Mouse (Mus musculus) bone marrow, adult 2 months (tissue): Measurements from ENCODE around the gene C2cd5. TPM values are rescaled to one million over a fixed set of nuclear protein-coding genes. Genes with fewer than 3 reads are reported as not detected.

Experiments
- H3K27ac ChIP-seq: fragments of 200-500 bp; 2 replicates; pipeline ENCODE4 v1.5.1; 2012; ENCODE audit warnings: low read depth, mild to moderate bottlenecking, control low read depth, inconsistent platforms, low read length; ENCODE audit not compliant: control insufficient read depth, poor library complexity, insufficient read depth
- H3K4me1 ChIP-seq: fragments of 200-500 bp; 2 replicates; pipeline ENCODE4 v1.6.1; 2011; ENCODE audit warnings: low read length; ENCODE audit not compliant: control insufficient read depth, insufficient read depth
- H3K4me3 ChIP-seq: fragments of 200-500 bp; replicated peaks from 2 replicates; pipeline ENCODE3; 2011; ENCODE audit warnings: mild to moderate bottlenecking, low read depth, low read length, control low read depth; ENCODE audit not compliant: control insufficient read depth
- CTCF ChIP-seq: fragments of 200-500 bp; IDR thresholded peaks from 2 replicates; pipeline ENCODE4 v1.5.1; 2011; ENCODE audit warnings: low read length, control low read depth; ENCODE audit not compliant: control insufficient read depth, insufficient read depth
- POLR2A ChIP-seq: fragments of 200-500 bp; IDR thresholded peaks from 2 replicates; pipeline ENCODE4 v1.6.1; 2011; ENCODE audit warnings: low read depth, mild to moderate bottlenecking, control low read depth, low read length, borderline replicate concordance; ENCODE audit not compliant: control insufficient read depth
- WGBS: fragments of 180-500 bp; shearing (Covaris S2); methylation state at CpG from one replicate; pipeline ENCODE4 v1.1.7; 2018; 5-methylcytosine and 5-hydroxymethylcytosine counted together
- polyA plus RNA-seq: library from polyadenylated mRNA; stranded (reverse); fragments of >200 nt; gene quantifications from 2 replicates; pipeline ENCODE4 v1.2.4, GENCODE M21; 2011; ENCODE audit warnings: low replicate concordance; ENCODE audit not compliant: missing spikeins, insufficient read depth, insufficient read length

The C2cd5 gene
- polyA plus RNA-seq, 1 experiment: 26.5 TPM

GRCm38 (mm10) chr6:142993705-142994698 lies 105.9 kb downstream of the C2cd5 start:
- H3K4me3 ChIP-seq: no peak overlapping the region
- peaks cover 2% of the 10 kb centered on the region; the same call in 1 of the 2 replicates for H3K4me1 ChIP-seq
- TF ChIP-seq CTCF: no peak
- TF ChIP-seq POLR2A: no peak
- no peak overlapping the region for H3K27ac ChIP-seq
- WGBS: 24% methylated on average over 14 of the region's 14 CpGs

GRCm38 (mm10) chr6:142992971-142993370 lies 107.0 kb downstream of the C2cd5 start:
- TF ChIP-seq CTCF (no peak), POLR2A (no peak)
- Histone ChIP-seq H3K4me3 (no peak overlapping the region), H3K4me1 (peaks cover 2% of the 10 kb centered on the region; the same call in 1 of the 2 replicates), H3K27ac (no peak overlapping the region; the same call in 1 of the 2 replicates)
- WGBS: 54% methylated on average over 2 of the region's 2 CpGs

GRCm38 (mm10) chr6:142992099-142992498 lies 107.8 kb downstream of the C2cd5 start:
- no peak overlapping the region for H3K4me3 ChIP-seq
- no peak overlapping the region for H3K27ac ChIP-seq
- peaks cover 2% of the 10 kb centered on the region; the same call in 1 of the 2 replicates for H3K4me1 ChIP-seq
- TF ChIP-seq CTCF (no peak), POLR2A (no peak)
- WGBS: 71% methylated on average over 7 of the region's 7 CpGs

- TF ChIP-seq CTCF: no peak
- no peak for TF ChIP-seq POLR2A
- Histone ChIP-seq H3K4me1 (peaks cover 2% of the 10 kb centered on the region; the same call in 1 of the 2 replicates), H3K27ac (no peak overlapping the region), H3K4me3 (no peak overlapping the region)
- 71% methylated on average over 7 of the region's 7 CpGs for WGBS
These were observed 108.4 kb downstream of the C2cd5 start for GRCm38 (mm10) chr6:142991391-142992059.

DNA sequence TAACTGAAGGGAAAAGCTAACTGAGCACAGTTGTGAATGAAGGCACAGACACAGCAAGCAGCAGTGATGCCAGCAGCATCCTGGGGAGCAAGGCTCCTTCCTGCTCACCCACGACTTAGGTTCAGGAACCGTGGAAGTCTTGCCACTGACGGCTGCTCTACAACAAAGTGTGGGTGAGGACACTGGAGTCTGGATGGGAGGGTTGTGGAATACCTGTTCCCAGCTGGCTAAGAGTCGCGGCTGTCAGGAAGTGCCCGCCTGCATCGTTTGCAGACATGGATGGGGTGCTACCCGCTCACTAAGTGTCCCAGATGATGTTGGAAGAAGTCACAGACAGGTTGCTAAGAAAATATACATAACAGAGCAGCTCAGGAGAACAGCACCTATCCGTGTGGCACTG lies 109.4 kb downstream of the C2cd5 start:
- H3K4me3 ChIP-seq: no peak overlapping the region
- TF ChIP-seq POLR2A: no peak
- no peak for TF ChIP-seq CTCF
- H3K4me1 ChIP-seq: peaks cover 2% of the 10 kb centered on the region; the same call in 1 of the 2 replicates
- H3K27ac ChIP-seq: no peak overlapping the region
- WGBS: 76% methylated on average over 9 of the region's 9 CpGs

DNA sequence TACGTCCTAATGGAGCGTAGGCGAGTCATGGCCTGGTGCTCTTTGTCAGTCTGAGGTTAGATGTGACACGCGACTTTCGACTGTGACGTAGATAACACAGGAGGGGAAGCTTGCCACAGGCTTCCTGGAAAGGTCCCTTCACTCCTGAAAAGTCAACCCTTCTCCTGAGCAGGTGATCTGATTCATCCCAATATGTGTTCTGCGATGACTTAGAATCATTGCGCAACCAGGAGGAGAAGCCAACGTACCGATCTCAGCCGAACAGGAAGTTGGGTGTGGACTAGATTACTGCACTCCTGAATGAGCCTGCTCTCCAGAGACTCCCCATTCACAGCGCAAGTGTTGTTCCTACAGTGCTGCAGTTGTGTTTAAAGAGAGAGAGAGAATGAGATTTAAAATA lies 110.4 kb downstream of the C2cd5 start:
- WGBS: 36% methylated on average over 13 of the region's 13 CpGs

GRCm38 (mm10) chr6:142988753-142989152 lies 111.2 kb downstream of the C2cd5 start:
- TF ChIP-seq CTCF (peak; percentile 93), POLR2A (no peak)
- WGBS: 19% methylated on average over 10 of the region's 10 CpGs
- peaks cover 2% of the 10 kb centered on the region; the same call in 1 of the 2 replicates for H3K4me1 ChIP-seq
- no peak overlapping the region for H3K27ac ChIP-seq
- no peak overlapping the region for H3K4me3 ChIP-seq

More for the DNA sequence above, 110.4 kb downstream of the C2cd5 start:
- Histone ChIP-seq H3K4me1 (peaks cover 2% of the 10 kb centered on the region; the same call in 1 of the 2 replicates), H3K27ac (no peak overlapping the region), H3K4me3 (no peak overlapping the region)
- no peak for TF ChIP-seq POLR2A
- TF ChIP-seq CTCF: no peak

- H3K27ac ChIP-seq: no peak overlapping the region
- H3K4me3 ChIP-seq: no peak overlapping the region
- H3K4me1 ChIP-seq: peaks cover 2% of the 10 kb centered on the region; the same call in 1 of the 2 replicates
- TF ChIP-seq CTCF: no peak
- TF ChIP-seq POLR2A: no peak
- 69% methylated on average over 6 of the region's 6 CpGs for WGBS
These were observed 111.7 kb downstream of the C2cd5 start for GRCm38 (mm10) chr6:142988231-142988630.
